Mouse (Mus musculus) bone marrow, adult 2 months (tissue): ENCODE measurements around the gene Gm10310. TPM values are rescaled to one million over a fixed set of nuclear protein-coding genes. Genes with fewer than 3 reads are reported as not detected.

Source experiments
- H3K27ac ChIP-seq: fragments of 200-500 bp; 2 replicates; pipeline ENCODE4 v1.5.1; 2012; ENCODE audit warnings: low read depth, mild to moderate bottlenecking, control low read depth, inconsistent platforms, low read length; ENCODE audit not compliant: control insufficient read depth, poor library complexity, insufficient read depth
- H3K4me1 ChIP-seq: fragments of 200-500 bp; 2 replicates; pipeline ENCODE4 v1.6.1; 2011; ENCODE audit warnings: low read length; ENCODE audit not compliant: control insufficient read depth, insufficient read depth
- H3K4me3 ChIP-seq: fragments of 200-500 bp; replicated peaks from 2 replicates; pipeline ENCODE3; 2011; ENCODE audit warnings: mild to moderate bottlenecking, low read depth, low read length, control low read depth; ENCODE audit not compliant: control insufficient read depth
- CTCF ChIP-seq: fragments of 200-500 bp; IDR thresholded peaks from 2 replicates; pipeline ENCODE4 v1.5.1; 2011; ENCODE audit warnings: low read length, control low read depth; ENCODE audit not compliant: control insufficient read depth, insufficient read depth
- POLR2A ChIP-seq: fragments of 200-500 bp; IDR thresholded peaks from 2 replicates; pipeline ENCODE4 v1.6.1; 2011; ENCODE audit warnings: low read depth, mild to moderate bottlenecking, control low read depth, low read length, borderline replicate concordance; ENCODE audit not compliant: control insufficient read depth
- WGBS: fragments of 180-500 bp; shearing (Covaris S2); methylation state at CpG from one replicate; pipeline ENCODE4 v1.1.7; 2018; 5-methylcytosine and 5-hydroxymethylcytosine counted together
- polyA plus RNA-seq: library from polyadenylated mRNA; stranded (reverse); fragments of >200 nt; gene quantifications from 2 replicates; pipeline ENCODE4 v1.2.4, GENCODE M21; 2011; ENCODE audit warnings: low replicate concordance; ENCODE audit not compliant: missing spikeins, insufficient read depth, insufficient read length

Gm10310 gene
- polyA plus RNA-seq, 1 experiment: not detected

- TF ChIP-seq POLR2A (no peak), CTCF (no peak)
- H3K27ac ChIP-seq: no peak within 1 kb of the TSS
- 82% methylated on average over 2 of the region's 2 CpGs for WGBS
- H3K4me1 ChIP-seq: no peaks in the 10 kb centered on the region
- no peak within 1 kb of the TSS for H3K4me3 ChIP-seq
Measured at GRCm38 (mm10) chr10:129949000-129949399, 35.9 kb downstream of the Gm10310 start, which contains the start of gene Olfr818. Gene Olfr818 (minus strand): TSS chr10:129949100.

Other genes with a start within 250 kb of the Gm10310 start
- not detected in 2 replicates for gene Olfr806, start 243.1 kb downstream of the Gm10310 start, polyA plus RNA-seq
- gene Olfr807, start 227.3 kb downstream of the Gm10310 start, polyA plus RNA-seq: not detected in 2 replicates
- gene Olfr808, start 219.6 kb downstream of the Gm10310 start, polyA plus RNA-seq: not detected in 2 replicates
- not detected in 2 replicates for gene Olfr809, start 210.4 kb downstream of the Gm10310 start, polyA plus RNA-seq
- gene Olfr810, start 190.1 kb downstream of the Gm10310 start, polyA plus RNA-seq: not detected in 2 replicates
- gene Olfr811, start 180.7 kb downstream of the Gm10310 start, polyA plus RNA-seq: not detected in 2 replicates
- gene Olfr812, start 139.0 kb downstream of the Gm10310 start, polyA plus RNA-seq: not detected in 2 replicates
- gene Olfr813, start 129.7 kb downstream of the Gm10310 start, polyA plus RNA-seq: not detected in 2 replicates
- not detected in 2 replicates for gene Olfr814, start 105.2 kb downstream of the Gm10310 start, polyA plus RNA-seq
- not detected in 2 replicates for gene Olfr815, start 79.2 kb downstream of the Gm10310 start, polyA plus RNA-seq
- not detected in 2 replicates for gene Olfr816, start 69.5 kb downstream of the Gm10310 start, polyA plus RNA-seq
- gene Olfr818, start 36.0 kb downstream of the Gm10310 start, polyA plus RNA-seq: not detected in 2 replicates
- not detected in 2 replicates for gene Olfr819, start 17.8 kb downstream of the Gm10310 start, polyA plus RNA-seq
- not detected in 2 replicates for gene Olfr247, start 8.9 kb downstream of the Gm10310 start, polyA plus RNA-seq
- not detected in 2 replicates for gene Olfr820, start 27.6 kb upstream of the Gm10310 start, polyA plus RNA-seq
- gene Olfr821, start 45.3 kb upstream of the Gm10310 start, polyA plus RNA-seq: not detected in 2 replicates
- not detected in 2 replicates for gene Olfr822, start 86.1 kb upstream of the Gm10310 start, polyA plus RNA-seq
- not detected in 2 replicates for gene Olfr823, start 130.3 kb upstream of the Gm10310 start, polyA plus RNA-seq
- gene Olfr824, start 144.9 kb upstream of the Gm10310 start, polyA plus RNA-seq: not detected in 2 replicates
- gene Olfr825, start 181.7 kb upstream of the Gm10310 start, polyA plus RNA-seq: not detected in 2 replicates
- gene Olfr826, start 199.1 kb upstream of the Gm10310 start, polyA plus RNA-seq: not detected in 2 replicates
- not detected in 2 replicates for gene Olfr827, start 229.3 kb upstream of the Gm10310 start, polyA plus RNA-seq